Mouse (Mus musculus) small intestine, adult 2 months (tissue): ENCODE data around the gene Ddrgk1. TPM values are rescaled to one million over a fixed set of nuclear protein-coding genes. Genes with fewer than 3 reads are reported as not detected.

Experiments
- H3K27ac ChIP-seq: fragments of 200-500 bp; 2 replicates; pipeline ENCODE4 v1.5.1; 2012; ENCODE audit warnings: low read depth, low read length, control low read depth, inconsistent platforms; ENCODE audit not compliant: insufficient read depth
- H3K27me3 ChIP-seq: fragments of 200-500 bp; 2 replicates; pipeline ENCODE4 v1.6.1; 2012; ENCODE audit warnings: mild to moderate bottlenecking, moderate library complexity, low read length, inconsistent platforms; ENCODE audit not compliant: control insufficient read depth, insufficient read depth
- H3K36me3 ChIP-seq: fragments of 200-500 bp; 2 replicates; pipeline ENCODE4 v1.6.1; 2012; ENCODE audit warnings: mild to moderate bottlenecking, low read length, control low read depth, inconsistent platforms; ENCODE audit not compliant: control insufficient read depth, insufficient read depth
- H3K4me1 ChIP-seq: fragments of 200-500 bp; 2 replicates; pipeline ENCODE4 v1.6.1; 2012; ENCODE audit warnings: low read length, inconsistent platforms, mixed read lengths; ENCODE audit not compliant: control insufficient read depth, insufficient read depth, insufficient read length
- H3K4me3 ChIP-seq: fragments of 200-500 bp; 2 replicates; pipeline ENCODE4 v1.5.1; 2012; ENCODE audit warnings: low read depth, mild to moderate bottlenecking, control low read depth, inconsistent platforms, low read length, moderate library complexity
- CTCF ChIP-seq: fragments of 200-500 bp; IDR thresholded peaks from 2 replicates; pipeline ENCODE4 v1.5.1; 2012; ENCODE audit warnings: low read depth, mild to moderate bottlenecking, control low read depth, inconsistent platforms, low read length, moderate library complexity, mixed read lengths; ENCODE audit not compliant: insufficient replicate concordance, insufficient read length; ENCODE audit errors: extremely low read depth
- POLR2A ChIP-seq: fragments of 200-500 bp; IDR thresholded peaks from 2 replicates; pipeline ENCODE4 v1.6.1; 2012; ENCODE audit warnings: low read depth, mild to moderate bottlenecking, control low read depth, inconsistent platforms, low read length, moderate library complexity
- WGBS: fragments of 180-500 bp; shearing (Covaris S2); methylation state at CpG from one replicate; pipeline ENCODE4 v1.1.7; 2018; 5-methylcytosine and 5-hydroxymethylcytosine counted together
- polyA plus RNA-seq: library from polyadenylated mRNA; depleted of rRNA; stranded (reverse); fragments of >200 nt; gene quantifications from 2 replicates; pipeline ENCODE4 v1.2.3, GENCODE M21; 2012

Gene Ddrgk1
- polyA plus RNA-seq, 1 experiment, result 55.9 TPM

DNA sequence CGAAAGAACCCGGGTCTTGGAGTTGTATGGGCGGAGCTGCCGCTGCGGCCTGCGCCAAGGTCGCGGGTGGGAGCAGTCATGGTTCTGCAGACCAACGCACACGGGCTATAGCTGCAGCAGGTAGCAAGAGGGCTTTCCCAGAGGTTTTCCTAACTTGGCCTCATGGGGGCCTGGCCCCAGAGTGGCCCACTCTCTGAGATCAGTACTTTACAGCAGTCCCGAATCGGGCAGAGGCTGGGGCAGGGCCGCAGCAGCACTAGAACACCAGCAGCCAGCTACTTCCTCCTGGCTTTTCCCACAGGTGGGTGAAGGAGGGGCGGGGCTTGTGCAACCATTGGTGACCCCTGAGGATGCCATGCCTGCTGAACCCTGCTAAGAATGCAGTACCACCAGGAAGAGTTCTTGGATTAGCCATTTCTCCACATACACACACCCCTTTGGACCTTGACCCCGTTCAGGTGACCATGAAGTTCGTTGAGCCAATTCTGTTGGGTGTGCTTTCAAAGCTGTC, 26.3 kb downstream of the Ddrgk1 start:
- TF ChIP-seq CTCF, result no peak
- TF ChIP-seq POLR2A, result no peak; the same call in 1 of the 2 replicates
- H3K27ac ChIP-seq, result peak overlapping the region; percentile 92
- H3K36me3 ChIP-seq, result peaks cover 7% of the 10 kb centered on the region; the same call in 1 of the 2 replicates
- peak overlapping the region; percentile 80 for H3K4me3 ChIP-seq
- WGBS, result 17% methylated on average over 16 of the region's 16 CpGs
- H3K27me3 ChIP-seq, result no peaks in the 10 kb centered on the region
- H3K4me1 ChIP-seq, result peaks cover 36% of the 10 kb centered on the region

DNA sequence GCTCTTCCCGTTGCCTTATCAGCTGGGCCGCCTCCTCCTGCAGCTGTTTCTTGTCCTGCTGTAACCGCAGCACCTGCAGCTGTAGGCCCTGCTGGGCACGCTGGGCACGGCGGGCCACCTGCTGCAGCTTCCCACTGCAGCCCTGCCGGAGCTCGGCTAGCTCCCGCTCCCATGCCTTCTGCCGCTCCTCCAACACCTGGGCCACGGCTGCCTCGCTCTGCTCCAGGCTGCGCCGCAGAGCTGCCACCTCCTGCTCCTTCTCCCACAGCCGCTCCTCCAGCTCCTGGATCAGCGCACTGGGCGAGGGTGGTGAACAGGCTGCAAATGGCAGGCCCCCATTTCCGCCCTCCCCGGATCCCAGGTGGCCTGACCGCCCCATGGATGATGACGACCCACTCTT, 28.6 kb downstream of the Ddrgk1 start:
- H3K27me3 ChIP-seq, result no peaks in the 10 kb centered on the region
- H3K4me3 ChIP-seq, result peak overlapping the region; percentile 80
- TF ChIP-seq POLR2A, result no peak
- TF ChIP-seq CTCF, result no peak
- 0 out of 2 replicates have a peak overlapping the region, but pooled peaks have one; percentile 14 for H3K27ac ChIP-seq
- H3K4me1 ChIP-seq, result peaks cover 30% of the 10 kb centered on the region
- WGBS, result 20% methylated on average over 21 of the region's 21 CpGs
- peaks cover 7% of the 10 kb centered on the region; the same call in 1 of the 2 replicates for H3K36me3 ChIP-seq

DNA sequence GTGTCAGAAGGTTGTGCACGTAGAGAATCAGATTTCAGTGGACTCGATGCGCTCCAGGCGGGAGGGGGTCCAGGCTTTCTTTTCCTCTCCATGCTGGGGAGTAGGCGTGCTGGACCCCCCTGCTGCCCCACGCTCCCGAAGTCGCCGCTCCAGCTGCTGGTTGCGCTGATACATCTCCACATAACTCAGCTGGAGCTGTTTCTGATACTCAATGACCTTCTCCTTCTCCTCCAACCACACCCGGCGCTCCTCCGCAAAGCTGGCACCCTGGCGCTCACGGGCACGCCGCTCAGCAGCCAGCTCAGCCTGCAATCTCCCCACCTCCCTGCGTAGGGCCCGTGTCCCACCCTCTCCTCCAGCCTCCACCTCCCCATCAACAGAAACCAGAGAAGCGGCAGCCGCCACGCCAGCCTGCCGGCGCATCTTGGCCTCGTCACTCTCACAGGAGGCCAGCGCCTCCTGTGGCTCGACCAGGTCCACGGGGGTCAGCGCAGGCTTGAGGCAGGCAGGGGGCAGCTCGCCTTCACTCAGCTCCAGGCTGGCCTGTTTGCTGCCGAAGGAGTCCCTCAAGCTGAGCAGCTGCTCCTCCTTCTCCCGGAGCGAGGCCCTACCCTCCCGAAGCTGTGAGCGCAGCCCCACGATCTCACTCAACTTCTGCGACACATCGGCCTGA, 29.6 kb downstream of the Ddrgk1 start:
- Histone ChIP-seq H3K36me3 (peaks cover 7% of the 10 kb centered on the region; the same call in 1 of the 2 replicates), H3K27ac (no peak overlapping the region), H3K27me3 (no peaks in the 10 kb centered on the region), H3K4me3 (peak overlapping the region; percentile 27), H3K4me1 (peaks cover 30% of the 10 kb centered on the region)
- no peak for TF ChIP-seq CTCF
- no peak for TF ChIP-seq POLR2A
- WGBS, result 51% methylated on average over 38 of the region's 38 CpGs

DNA sequence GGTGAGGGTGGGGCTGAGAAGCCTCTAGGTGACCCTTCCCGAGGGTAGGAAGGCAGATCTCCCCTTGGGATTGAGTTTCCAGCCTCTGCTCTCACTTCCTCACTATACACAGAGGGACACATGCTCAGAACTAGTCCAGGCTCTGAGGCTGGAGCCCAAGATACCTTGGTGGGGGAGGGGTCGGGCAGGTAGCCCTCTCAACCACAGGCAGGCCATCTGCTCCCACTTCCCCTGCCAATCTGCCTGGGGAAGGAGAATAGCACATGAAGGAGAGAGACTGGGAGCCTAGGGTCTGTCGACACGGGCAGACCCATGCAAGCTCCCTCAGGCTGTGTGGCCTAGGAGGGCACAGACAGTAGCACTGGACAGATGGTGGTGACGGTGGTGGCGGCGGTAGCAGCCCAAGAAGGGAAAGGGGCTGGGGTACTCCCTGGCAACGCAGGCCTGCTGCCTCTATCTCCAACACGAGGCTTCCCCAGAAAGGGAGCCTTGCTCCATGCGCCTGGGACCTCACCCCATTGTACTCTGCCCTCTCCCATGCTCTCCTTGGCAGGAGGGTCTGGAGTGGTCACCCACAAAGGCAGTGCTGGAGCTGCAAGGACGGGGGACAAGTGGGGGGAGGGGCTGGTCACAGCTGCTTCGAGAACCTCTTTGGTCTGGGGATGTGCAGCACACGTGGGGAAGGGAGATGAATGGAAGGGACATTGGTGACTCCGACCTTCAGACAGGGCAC, 30.3 kb downstream of the Ddrgk1 start:
- Histone ChIP-seq H3K27me3 (no peaks in the 10 kb centered on the region), H3K27ac (no peak overlapping the region), H3K4me1 (peaks cover 30% of the 10 kb centered on the region), H3K36me3 (peaks cover 7% of the 10 kb centered on the region; the same call in 1 of the 2 replicates), H3K4me3 (peak overlapping the region; percentile 27; the same call in 1 of the 2 replicates)
- TF ChIP-seq CTCF (no peak), POLR2A (no peak)
- 69% methylated on average over 14 of the region's 14 CpGs for WGBS

DNA sequence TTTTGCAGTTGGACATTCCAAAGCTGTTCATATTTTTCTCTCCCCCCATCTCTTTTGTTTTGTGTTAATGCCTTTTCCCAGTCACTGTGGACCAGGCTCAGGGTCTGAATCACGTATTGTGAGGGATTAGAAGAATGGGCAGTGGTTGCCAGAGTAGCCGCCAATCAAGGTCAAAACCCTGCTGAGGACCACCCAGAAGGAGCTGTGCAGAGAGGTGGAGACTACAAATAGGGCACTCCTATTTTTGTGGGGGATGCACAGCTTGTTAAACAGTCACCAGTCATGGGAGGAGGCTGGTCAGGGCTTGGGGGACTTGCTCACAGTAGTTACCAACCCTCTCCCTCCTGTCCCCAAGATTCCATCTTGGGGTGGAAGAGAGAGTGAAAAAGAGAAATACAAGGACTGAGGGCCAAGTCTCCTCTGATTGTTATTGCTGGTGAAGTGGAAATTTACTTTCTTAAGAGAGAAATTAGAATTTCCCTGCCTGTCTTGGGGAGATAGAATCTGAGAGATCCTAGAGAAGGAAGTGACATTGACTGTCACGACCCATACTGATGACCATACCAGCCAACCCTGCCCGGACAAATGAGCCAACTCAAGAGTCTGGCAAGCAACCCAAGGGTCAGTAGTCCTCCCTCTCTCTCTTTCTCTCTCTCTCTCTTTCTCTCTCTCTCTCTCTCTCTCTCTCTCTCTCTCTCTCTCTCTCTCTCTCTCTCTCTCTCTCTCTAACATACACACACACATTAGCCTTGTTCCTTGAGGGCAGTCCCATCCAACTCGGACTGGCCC, 31.4 kb downstream of the Ddrgk1 start:
- no peak overlapping the region for H3K4me3 ChIP-seq
- no peak overlapping the region for H3K27ac ChIP-seq
- TF ChIP-seq POLR2A (no peak), CTCF (no peak)
- no peaks in the 10 kb centered on the region for H3K27me3 ChIP-seq
- 78% methylated on average over 5 of the region's 5 CpGs for whole genome bisulfite sequencing
- peaks cover 26% of the 10 kb centered on the region for H3K4me1 ChIP-seq
- H3K36me3 ChIP-seq, result peaks cover 7% of the 10 kb centered on the region; the same call in 1 of the 2 replicates

DNA sequence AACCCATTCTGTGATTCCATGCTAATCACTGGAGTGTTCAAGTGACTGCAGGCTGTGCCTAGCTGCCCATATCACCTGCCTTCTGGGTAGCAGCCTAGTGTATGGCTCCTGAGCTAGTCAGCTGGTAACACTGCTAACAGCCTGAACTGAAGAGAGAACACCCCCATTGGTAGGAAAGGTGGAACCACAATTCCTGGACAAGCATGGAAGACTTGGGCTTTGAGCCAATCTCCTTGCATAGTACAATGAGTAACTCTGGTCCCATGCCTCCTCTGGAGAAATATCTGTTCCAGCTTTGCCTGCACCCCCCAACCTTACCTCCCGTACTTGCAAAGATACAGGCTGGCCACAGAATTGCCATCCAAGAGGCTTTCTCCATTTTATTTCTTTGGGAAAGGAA, 32.0 kb downstream of the Ddrgk1 start:
- peaks cover 26% of the 10 kb centered on the region for H3K4me1 ChIP-seq
- TF ChIP-seq POLR2A (no peak), CTCF (no peak)
- H3K36me3 ChIP-seq, result peaks cover 7% of the 10 kb centered on the region; the same call in 1 of the 2 replicates
- no peak overlapping the region for H3K27ac ChIP-seq
- 70% methylated on average over 1 of the region's 1 CpGs for WGBS
- no peak overlapping the region for H3K4me3 ChIP-seq
- no peaks in the 10 kb centered on the region for H3K27me3 ChIP-seq

DNA sequence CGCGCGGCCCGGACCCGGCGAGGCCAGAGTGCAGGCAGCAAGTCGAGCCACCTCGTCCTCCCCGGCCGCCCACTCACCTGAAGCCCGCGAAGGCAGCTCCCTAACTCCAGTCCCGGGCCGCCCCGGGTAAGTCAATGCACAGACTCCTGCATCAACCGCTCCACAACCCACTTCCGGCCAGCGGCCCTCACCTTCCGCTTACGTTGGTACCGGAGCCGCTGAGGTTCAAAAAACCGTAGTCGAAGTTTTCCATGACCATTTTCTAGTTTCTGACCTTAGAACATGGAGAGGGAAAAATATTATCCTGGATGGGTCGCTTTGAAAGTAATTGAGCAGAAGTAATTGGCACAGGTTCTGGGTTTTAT, 34.6 kb downstream of the Ddrgk1 start, which contains the start of the genes Fastkd5 and Ubox5:
Gene Fastkd5 (minus strand): TSS at position 189 of the 365 bp plus-strand sequence.
Gene Ubox5 (minus strand): TSS at position 200 of the 365 bp plus-strand sequence.
- Histone ChIP-seq H3K27me3 (no peaks in the 10 kb centered on the region), H3K36me3 (peaks cover 9% of the 10 kb centered on the region), H3K4me3 (peak within 1 kb of the TSS; percentile 93), H3K27ac (peak within 1 kb of the TSS; percentile 3), H3K4me1 (peaks cover 7% of the 10 kb centered on the region)
- under 1% methylated on average over 25 of the region's 25 CpGs for WGBS
- TF ChIP-seq POLR2A, result peak; percentile 36; the same call in 1 of the 2 replicates
- TF ChIP-seq CTCF, result no peak
